Mouse (Mus musculus) ES-Bruce4 (cell line): ENCODE results near the gene Gpx4. TPM values are rescaled to one million over a fixed set of nuclear protein-coding genes. Genes with fewer than 3 reads are reported as not detected.

ENCODE experiments used
- H3K27ac ChIP-seq: 2 replicates; pipeline ENCODE4 v1.5.1; 2012; ENCODE audit warnings: low read length, inconsistent platforms; ENCODE audit not compliant: insufficient read depth
- H3K27me3 ChIP-seq: 2 replicates; pipeline ENCODE4 v1.6.1; 2012; ENCODE audit warnings: mild to moderate bottlenecking, low read length, inconsistent platforms; ENCODE audit not compliant: control insufficient read depth, poor library complexity, insufficient read depth, severe bottlenecking
- H3K36me3 ChIP-seq: 2 replicates; pipeline ENCODE4 v1.6.1; 2012; ENCODE audit warnings: inconsistent platforms, mild to moderate bottlenecking, low read length, moderate library complexity; ENCODE audit not compliant: control insufficient read depth, poor library complexity, insufficient read depth, severe bottlenecking
- H3K4me1 ChIP-seq: one replicate; pipeline ENCODE4 v1.8.1; 2011; ENCODE audit warnings: low read length; ENCODE audit not compliant: control insufficient read depth, insufficient read depth
- H3K4me3 ChIP-seq: 2 replicates; pipeline ENCODE4 v1.5.1; 2011; ENCODE audit warnings: low read depth, mild to moderate bottlenecking, low read length
- H3K9ac ChIP-seq: 2 replicates; pipeline ENCODE4 v1.6.1; 2012; ENCODE audit warnings: low read depth, mild to moderate bottlenecking, inconsistent platforms; ENCODE audit not compliant: poor library complexity, severe bottlenecking
- H3K9me3 ChIP-seq: replicated peaks from 2 replicates; pipeline ENCODE4 v1.6.1; 2012; ENCODE audit warnings: mild to moderate bottlenecking, low read length, inconsistent platforms; ENCODE audit not compliant: control insufficient read depth, poor library complexity, insufficient read depth, severe bottlenecking
- CTCF ChIP-seq: IDR thresholded peaks from one replicate; pipeline ENCODE4 v1.8.1; 2011; ENCODE audit warnings: low read depth, low read length
- EP300 ChIP-seq: IDR thresholded peaks from 2 replicates; pipeline ENCODE4 v1.6.1; 2011; ENCODE audit warnings: low read depth, low read length; ENCODE audit not compliant: insufficient read depth
- POLR2A ChIP-seq: IDR thresholded peaks from one replicate; pipeline ENCODE4 v1.8.1; 2011; ENCODE audit warnings: low read length; ENCODE audit not compliant: insufficient read depth
- polyA plus RNA-seq: library from polyadenylated mRNA; stranded (reverse); fragments of >200 nt; gene quantifications from 2 replicates; pipeline ENCODE4 v1.2.4, GENCODE M21; 2011; ENCODE audit warnings: low read depth; ENCODE audit not compliant: missing spikeins, insufficient read depth, insufficient read length

Gpx4 gene
- polyA plus RNA-seq, 1 experiment = 479 TPM

DNA sequence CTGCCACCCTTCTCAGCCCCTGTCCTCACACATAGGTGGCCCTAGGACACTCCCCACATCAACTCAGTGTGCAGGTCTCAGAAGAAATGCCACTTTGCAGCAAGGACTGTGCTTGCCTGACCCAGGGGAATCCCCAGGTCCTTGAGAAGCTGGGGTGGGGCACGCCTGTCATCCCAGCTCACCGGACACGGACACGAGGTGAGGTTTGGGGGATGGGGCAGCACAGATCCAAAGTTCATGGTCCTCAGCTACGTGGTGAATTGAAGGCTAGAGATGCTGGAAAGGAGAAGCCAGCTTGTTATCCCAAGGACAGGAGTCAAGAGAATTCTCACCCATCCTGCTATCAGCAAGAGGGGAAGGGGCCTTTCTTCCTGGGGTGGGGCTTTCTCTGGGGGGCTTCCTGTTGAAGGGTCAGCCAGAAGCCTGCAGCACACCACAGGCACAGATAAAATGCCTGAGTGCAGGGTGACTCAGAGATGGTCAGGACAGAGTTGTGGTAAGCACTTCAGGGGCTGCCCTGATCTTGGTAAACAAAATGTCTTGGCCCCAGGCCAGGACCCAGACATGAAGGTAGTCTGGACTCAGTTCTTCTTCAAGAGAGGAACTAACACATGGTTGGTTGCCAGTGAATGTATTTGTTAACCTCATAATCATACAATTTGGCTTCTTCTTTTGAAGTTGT, 14.0 kb upstream of the Gpx4 start:
- Histone ChIP-seq H3K4me1 (peaks cover 10% of the 10 kb centered on the region), H3K9ac (no peak overlapping the region), H3K36me3 (peaks cover 26% of the 10 kb centered on the region), H3K27me3 (no peaks in the 10 kb centered on the region), H3K27ac (no peak overlapping the region), H3K9me3 (no peaks in the 10 kb centered on the region), H3K4me3 (no peak overlapping the region)
- TF ChIP-seq CTCF (no peak), EP300 (peak; percentile 69; the same call in 1 of the 2 replicates), POLR2A (no peak)

DNA sequence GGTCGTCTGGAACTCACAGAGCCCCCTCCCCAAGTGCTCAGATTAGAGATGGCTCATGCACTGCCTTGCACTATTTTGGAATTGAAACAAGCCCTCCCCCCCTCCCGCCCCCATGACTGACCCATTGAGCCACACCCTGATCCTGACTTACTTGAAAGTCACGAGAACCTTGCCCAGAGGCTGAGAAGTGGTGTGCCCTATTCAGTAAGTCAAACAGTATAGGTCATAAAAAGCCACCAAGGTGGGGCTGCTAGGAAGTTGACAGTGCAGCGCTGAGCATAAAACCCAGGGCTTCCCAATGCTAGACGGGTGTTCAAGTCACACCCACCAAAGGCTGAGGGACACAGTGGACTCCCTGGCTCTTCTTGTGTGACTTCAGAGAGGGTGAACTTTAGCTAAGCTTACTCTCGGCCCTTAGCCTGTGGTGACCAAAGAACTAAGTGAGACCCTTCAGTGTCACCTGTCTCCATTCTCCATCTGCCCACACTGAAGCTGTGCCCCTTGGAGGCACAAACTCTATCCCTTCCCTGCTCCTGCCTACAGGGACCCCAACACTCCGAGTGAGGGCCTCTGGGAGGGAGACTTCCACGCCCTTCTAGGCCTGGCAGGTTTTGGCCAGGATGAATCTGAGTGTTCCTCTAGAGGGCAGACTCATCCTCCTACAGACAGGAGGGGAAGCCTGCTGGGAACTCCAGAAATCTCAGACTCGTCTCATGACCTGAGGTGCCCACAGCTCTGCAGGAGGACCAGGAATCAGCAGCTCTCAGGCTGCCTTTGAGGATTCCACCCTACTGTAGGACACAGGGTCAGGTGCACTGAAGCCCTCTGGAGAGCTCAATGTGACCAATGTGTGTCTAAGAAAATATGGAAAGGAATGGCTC, 13.2 kb upstream of the Gpx4 start:
- H3K36me3 ChIP-seq = peaks cover 27% of the 10 kb centered on the region
- no peaks in the 10 kb centered on the region for H3K9me3 ChIP-seq
- peak overlapping the region; percentile 68 for H3K27ac ChIP-seq
- peaks cover 10% of the 10 kb centered on the region for H3K4me1 ChIP-seq
- H3K27me3 ChIP-seq = no peaks in the 10 kb centered on the region
- no peak overlapping the region for H3K4me3 ChIP-seq
- H3K9ac ChIP-seq = no peak overlapping the region; the same call in 1 of the 2 replicates
- peak; percentile 62 for TF ChIP-seq CTCF
- TF ChIP-seq POLR2A = no peak
- peak; percentile 77 for TF ChIP-seq EP300

- no peaks in the 10 kb centered on the region for H3K27me3 ChIP-seq
- peaks cover 27% of the 10 kb centered on the region for H3K36me3 ChIP-seq
- H3K4me1 ChIP-seq = peaks cover 10% of the 10 kb centered on the region
- H3K27ac ChIP-seq = no peak overlapping the region
- H3K4me3 ChIP-seq = no peak overlapping the region
- no peak overlapping the region for H3K9ac ChIP-seq
- TF ChIP-seq POLR2A (no peak), CTCF (no peak), EP300 (no peak)
- H3K9me3 ChIP-seq = no peaks in the 10 kb centered on the region
Measured at GRCm38 (mm10) chr10:80035148-80035547, 11.8 kb upstream of the Gpx4 start.

DNA sequence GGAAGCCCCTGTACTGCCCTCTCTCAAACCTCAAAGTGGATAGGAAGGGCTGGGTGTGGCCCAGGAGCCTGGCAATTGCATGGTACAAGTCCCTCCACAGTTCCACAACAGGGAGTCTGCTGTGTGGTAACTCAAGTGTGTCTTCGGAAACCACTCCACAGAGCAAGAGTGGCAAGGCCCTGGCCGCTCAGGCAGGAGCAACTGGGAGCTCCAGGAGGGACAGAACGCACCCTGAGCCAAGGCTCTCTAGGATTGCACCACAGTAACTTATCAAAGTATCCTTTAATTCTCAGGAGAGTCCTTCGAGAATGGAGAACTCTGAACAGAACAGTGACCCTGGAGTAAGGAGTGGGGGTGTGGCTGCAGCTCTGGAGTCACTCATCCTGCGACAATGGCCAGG, 11.3 kb upstream of the Gpx4 start:
- H3K36me3 ChIP-seq = peaks cover 27% of the 10 kb centered on the region
- no peaks in the 10 kb centered on the region for H3K27me3 ChIP-seq
- H3K27ac ChIP-seq = no peak overlapping the region
- H3K9ac ChIP-seq = no peak overlapping the region
- TF ChIP-seq POLR2A (no peak), CTCF (no peak), EP300 (no peak)
- no peak overlapping the region for H3K4me3 ChIP-seq
- H3K4me1 ChIP-seq = peaks cover 10% of the 10 kb centered on the region
- no peaks in the 10 kb centered on the region for H3K9me3 ChIP-seq

GRCm38 (mm10) chr10:80036832-80037231, 10.1 kb upstream of the Gpx4 start:
- TF ChIP-seq EP300 (no peak), POLR2A (no peak), CTCF (no peak)
- no peak overlapping the region for H3K9ac ChIP-seq
- no peaks in the 10 kb centered on the region for H3K27me3 ChIP-seq
- H3K9me3 ChIP-seq = no peaks in the 10 kb centered on the region
- H3K27ac ChIP-seq = no peak overlapping the region
- peaks cover 27% of the 10 kb centered on the region for H3K36me3 ChIP-seq
- H3K4me1 ChIP-seq = peaks cover 10% of the 10 kb centered on the region
- H3K4me3 ChIP-seq = no peak overlapping the region
